Mouse (Mus musculus) ZHBTc4 (cell line): ENCODE data around the gene Acsl1.
A peak's percentile ranks its signal among the peaks of the same experiment; 100 is the strongest.

Experiments used
- DNase-seq: peaks from one replicate; pipeline ENCODE4 v3.0.0-alpha.2; 2011; ENCODE audit warnings: low read depth, low spot score

Gene Acsl1

DNA sequence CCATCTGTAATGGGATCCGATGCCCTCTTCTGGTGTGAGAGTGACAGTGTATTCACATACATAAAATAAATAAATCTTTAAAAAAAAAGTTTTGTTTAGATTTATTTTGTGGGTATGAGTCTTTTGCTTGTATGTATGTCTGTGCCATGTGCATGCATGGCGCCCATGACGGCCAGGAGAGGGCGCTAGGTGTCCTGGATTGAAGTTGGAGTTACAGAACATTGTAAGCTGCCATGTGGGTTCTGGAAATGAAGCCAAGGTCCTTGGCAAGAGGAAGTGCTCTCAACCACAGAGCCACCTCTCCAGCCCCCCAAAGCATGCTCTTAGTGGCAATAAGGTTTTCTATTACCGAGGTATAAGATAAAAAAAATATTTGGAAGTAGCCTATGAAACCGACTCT, 88.6 kb downstream of the Acsl1 start:
- peak; percentile 78 for DNase-seq

- DNase-seq: no peak
Observed at GRCm38 (mm10) chr8:46562333-46562732, 91.5 kb downstream of the Acsl1 start.

DNA sequence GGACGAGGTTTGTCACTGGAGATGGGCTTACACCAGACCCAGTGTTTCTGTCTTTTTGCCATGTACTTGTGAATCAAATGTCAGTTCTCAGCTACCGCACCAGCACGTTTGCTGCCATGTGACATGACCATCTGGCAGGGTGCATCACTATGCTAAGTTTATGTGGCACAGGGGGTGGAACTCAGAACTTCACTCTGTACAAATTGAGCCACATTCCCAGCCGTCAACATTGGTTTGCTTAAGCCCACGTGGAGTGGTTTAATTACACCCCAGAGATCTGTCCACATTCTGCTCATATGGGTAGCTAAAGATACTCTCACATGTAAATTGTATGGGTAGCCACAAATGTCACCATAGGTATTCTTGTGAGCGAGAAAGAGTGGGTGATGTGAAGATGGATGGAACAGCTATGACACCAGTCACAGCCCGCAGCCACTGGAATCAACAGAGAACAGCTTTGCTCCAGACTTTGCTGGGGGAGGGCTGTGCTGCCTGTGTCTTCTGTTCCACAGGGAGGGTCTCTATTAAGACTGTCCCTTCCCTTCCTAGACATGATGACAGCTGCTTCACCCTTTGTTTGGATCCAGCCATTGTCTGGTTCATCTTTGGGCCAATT, 96.2 kb downstream of the Acsl1 start:
- DNase-seq: no peak

GRCm38 (mm10) chr8:46567946-46568345, 97.1 kb downstream of the Acsl1 start:
- no peak for DNase-seq

GRCm38 (mm10) chr8:46568942-46569341, 98.1 kb downstream of the Acsl1 start:
- peak; percentile 44 for DNase-seq

DNA sequence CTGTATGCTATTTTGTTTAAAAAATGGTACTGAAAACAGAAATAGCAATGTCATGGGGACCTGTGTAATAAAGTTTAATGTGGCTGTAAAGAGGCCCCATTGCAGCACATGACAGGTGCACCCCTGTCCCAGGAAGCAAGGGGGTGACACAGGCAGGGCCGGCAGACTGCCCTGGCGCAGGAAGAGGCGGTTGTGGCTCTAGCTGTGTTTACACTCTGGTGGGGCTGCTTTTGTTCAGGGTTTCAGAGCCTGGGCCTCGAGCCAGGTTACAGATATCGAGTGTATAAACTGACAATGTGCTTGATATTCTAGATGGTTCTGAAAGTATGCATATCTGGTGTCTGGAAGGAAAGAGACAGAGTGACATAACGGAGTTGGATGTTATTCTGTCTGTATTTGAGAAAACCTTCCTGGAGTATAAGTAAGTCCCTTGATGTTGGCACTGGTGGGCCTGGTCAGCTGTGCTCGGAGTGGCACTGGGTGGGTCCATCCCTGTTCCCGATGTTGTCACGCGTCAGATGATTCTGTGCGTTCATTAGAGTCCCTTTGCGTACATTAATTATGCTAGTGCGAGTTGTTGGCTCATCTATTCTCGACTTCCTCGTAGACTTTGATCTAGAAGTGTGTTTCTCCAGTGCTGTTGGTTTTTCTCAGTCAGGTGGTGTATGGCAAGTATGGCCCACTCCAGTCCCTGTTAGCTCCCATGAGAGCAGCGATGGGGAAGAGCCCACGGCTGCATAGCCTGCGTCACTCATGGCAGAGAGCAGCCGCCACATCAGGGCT, 99.0 kb downstream of the Acsl1 start:
- DNase-seq: no peak

GRCm38 (mm10) chr8:46570673-46571072, 99.8 kb downstream of the Acsl1 start:
- DNase-seq: peak; percentile 25

GRCm38 (mm10) chr8:46573446-46573845, 102.6 kb downstream of the Acsl1 start:
- DNase-seq: peak; percentile 72

GRCm38 (mm10) chr8:46573964-46574363, 103.1 kb downstream of the Acsl1 start:
- peak; percentile 25 for DNase-seq

DNA sequence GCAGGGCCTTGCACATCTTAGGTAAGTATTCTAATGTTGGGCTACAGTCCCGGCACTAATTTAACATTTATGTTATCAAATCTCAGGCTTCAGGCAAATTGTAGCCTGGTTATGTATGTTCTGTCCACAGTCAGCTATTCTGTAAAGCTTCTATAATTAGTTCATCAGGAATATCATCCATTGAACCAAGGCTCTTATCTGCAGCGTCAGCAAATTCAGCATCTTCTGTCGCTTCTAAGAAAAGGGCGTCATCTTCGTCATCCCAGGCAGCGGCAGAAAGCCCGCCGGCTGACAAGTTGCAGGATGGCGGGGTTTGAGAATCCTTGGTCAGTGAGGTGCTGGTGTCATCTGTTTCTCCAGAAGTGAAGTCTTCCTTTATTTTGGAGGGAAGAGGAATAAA, 108.0 kb downstream of the Acsl1 start:
- DNase-seq: no peak

DNA sequence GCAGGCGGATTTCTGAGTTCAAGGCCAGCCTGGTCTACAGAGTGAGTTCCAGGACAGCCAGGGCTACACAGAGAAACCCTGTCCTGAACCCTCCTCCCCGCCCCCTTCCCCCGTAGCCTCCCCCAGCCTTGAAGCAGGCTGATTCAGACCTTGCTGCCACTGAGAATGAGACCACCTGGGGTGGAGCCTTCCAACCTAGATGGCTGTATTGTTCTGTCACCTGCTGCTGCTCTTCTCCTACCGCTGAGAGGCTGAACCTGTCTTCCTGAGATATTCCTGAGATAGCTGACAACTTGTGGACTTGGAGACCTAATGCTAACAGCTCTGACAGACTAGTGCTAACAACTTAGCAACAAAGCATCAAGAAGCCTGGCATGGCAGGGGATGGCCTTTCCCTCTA, 113.5 kb downstream of the Acsl1 start:
- peak; percentile 75 for DNase-seq

- DNase-seq: no peak
Observed at GRCm38 (mm10) chr8:46585576-46585975, 114.7 kb downstream of the Acsl1 start.
